Mouse (Mus musculus): ENCODE results near the gene Trak1. TPM values are rescaled to one million over a fixed set of nuclear protein-coding genes. Genes with fewer than 3 reads are reported as not detected.
"Not testable (repeated sequence)": the region's sequence is repeated elsewhere in the genome, so short reads cannot be mapped to it uniquely, and the experiment has no call there.

The Trak1 gene
- polyA plus RNA-seq, 1 experiment from 2014 or later, result 49.9 TPM

DNA sequence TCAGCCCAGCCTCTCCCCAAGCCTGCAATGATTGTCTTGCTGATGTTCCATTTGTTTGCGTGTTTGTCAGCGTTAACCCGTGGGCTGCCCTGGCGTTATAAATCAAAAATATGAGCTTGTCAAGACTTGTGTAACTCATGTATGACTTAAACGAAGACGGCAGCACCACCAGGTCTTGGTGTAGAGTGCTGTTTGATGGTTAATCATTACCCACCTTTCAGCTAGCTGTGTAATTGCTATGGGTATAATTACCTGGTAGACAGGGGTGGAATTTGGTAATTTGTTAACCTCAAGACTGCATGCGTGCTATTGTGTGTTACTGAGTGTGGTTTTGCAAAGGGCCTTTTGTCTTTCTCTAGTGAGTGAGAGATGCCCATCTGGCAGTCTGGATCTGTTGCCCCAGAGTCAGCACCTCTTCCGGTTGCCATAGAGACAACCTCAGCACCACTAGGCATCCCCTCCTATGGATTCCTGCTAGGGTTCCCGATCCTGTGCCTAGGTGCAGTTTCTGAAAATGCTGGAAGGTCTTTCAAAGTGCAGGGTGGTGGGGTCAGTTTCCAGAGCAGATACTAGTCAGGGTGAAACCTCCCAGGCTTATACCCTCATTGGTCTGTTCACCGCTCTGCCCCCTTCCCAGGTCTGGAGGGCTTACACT is 15.1 kb downstream of the Trak1 start:
- Histone ChIP-seq H3K4me1 (peaks cover 79% of the 10 kb centered on the region), H3K27ac (peak overlapping the region; percentile 96), H3K9ac (peak overlapping the region; percentile 14; the same call in 1 of the 2 replicates), H3K4me2 (peak overlapping the region; percentile 57), H3K27me3 (no peaks in the 10 kb centered on the region), H3K4me3 (no peak overlapping the region), H3K36me3 (ENCODE audit: poor library complexity, severe bottlenecking) (no peaks in the 10 kb centered on the region), H3K9me3 (replicated peaks) (no peaks in the 10 kb centered on the region)
- WGBS, result 14% methylated on average over 10 of the region's 10 CpGs
- ATAC-seq, result peak; percentile 43; the same call in 1 of the 2 replicates

DNA sequence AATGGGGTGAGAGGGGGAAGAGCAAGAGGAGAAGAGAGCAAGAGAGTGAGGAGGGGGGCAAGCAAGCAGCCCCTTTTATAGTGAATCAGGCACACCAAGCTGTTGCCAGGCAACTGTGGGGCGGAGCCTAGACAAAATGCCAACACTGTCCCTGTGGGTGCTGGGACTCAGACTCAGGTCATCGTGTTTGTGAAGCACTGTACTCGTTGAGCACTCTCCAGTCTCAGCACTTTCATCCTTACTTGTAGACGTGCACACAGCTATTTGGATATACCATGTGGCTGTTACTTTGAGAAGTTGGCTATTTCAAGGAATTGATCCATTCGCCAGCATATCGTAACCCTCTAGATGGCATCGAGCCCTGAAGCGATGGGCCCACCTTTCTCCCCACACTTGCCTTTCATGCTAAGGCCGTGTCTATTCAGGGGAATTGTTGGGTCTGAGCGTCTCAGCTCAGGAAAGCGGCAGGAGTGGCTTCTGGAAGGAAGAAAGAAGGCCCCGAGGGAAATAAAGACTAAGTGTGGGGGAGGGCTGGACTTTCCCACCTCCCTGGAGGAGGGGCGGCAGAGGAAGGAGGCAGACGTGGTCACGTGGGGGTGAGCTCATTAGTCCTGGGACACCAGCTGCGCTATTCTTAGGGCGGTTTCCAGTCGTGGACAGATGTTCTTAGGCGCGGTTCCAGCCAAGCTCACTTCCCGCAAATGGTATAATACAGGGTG is 16.5 kb downstream of the Trak1 start:
- peak overlapping the region; percentile 96 for H3K27ac ChIP-seq
- peak overlapping the region; percentile 57 for H3K4me2 ChIP-seq
- H3K4me1 ChIP-seq, result peaks cover 84% of the 10 kb centered on the region
- H3K36me3 ChIP-seq (ENCODE audit: poor library complexity, severe bottlenecking), result peaks cover 5% of the 10 kb centered on the region
- peak overlapping the region; percentile 47; the same call in 1 of the 2 replicates for H3K9ac ChIP-seq
- peak overlapping the region; percentile 13 for H3K4me3 ChIP-seq
- H3K27me3 ChIP-seq, result no peaks in the 10 kb centered on the region
- WGBS, result under 1% methylated on average over 21 of the region's 21 CpGs
- ATAC-seq, result peak; percentile 59
- no peaks in the 10 kb centered on the region for H3K9me3 ChIP-seq (replicated peaks)

- Histone ChIP-seq H3K4me2 (peak overlapping the region; percentile 57), H3K9ac (peak overlapping the region; percentile 37; the same call in 1 of the 2 replicates), H3K36me3 (ENCODE audit: poor library complexity, severe bottlenecking) (peaks cover 5% of the 10 kb centered on the region), H3K4me1 (peaks cover 82% of the 10 kb centered on the region), H3K27ac (peak overlapping the region; percentile 96), H3K4me3 (peak overlapping the region; percentile 13), H3K9me3 (replicated peaks) (no peaks in the 10 kb centered on the region), H3K27me3 (no peaks in the 10 kb centered on the region)
- no peak for ATAC-seq
- WGBS, result 13% methylated on average over 14 of the region's 14 CpGs
Observed at GRCm38 (mm10) chr9:121314541-121315152, 17.3 kb downstream of the Trak1 start.

GRCm38 (mm10) chr9:121315901-121316595 is 18.7 kb downstream of the Trak1 start:
- Histone ChIP-seq H3K36me3 (ENCODE audit: poor library complexity, severe bottlenecking) (peaks cover 8% of the 10 kb centered on the region), H3K9ac (no peak overlapping the region), H3K9me3 (replicated peaks) (no peaks in the 10 kb centered on the region), H3K27me3 (no peaks in the 10 kb centered on the region), H3K4me1 (peaks cover 80% of the 10 kb centered on the region), H3K4me3 (no peak overlapping the region), H3K4me2 (no peak overlapping the region), H3K27ac (peak overlapping the region; percentile 79)
- ATAC-seq, result no peak
- 48% methylated on average over 4 of the region's 4 CpGs for WGBS

DNA sequence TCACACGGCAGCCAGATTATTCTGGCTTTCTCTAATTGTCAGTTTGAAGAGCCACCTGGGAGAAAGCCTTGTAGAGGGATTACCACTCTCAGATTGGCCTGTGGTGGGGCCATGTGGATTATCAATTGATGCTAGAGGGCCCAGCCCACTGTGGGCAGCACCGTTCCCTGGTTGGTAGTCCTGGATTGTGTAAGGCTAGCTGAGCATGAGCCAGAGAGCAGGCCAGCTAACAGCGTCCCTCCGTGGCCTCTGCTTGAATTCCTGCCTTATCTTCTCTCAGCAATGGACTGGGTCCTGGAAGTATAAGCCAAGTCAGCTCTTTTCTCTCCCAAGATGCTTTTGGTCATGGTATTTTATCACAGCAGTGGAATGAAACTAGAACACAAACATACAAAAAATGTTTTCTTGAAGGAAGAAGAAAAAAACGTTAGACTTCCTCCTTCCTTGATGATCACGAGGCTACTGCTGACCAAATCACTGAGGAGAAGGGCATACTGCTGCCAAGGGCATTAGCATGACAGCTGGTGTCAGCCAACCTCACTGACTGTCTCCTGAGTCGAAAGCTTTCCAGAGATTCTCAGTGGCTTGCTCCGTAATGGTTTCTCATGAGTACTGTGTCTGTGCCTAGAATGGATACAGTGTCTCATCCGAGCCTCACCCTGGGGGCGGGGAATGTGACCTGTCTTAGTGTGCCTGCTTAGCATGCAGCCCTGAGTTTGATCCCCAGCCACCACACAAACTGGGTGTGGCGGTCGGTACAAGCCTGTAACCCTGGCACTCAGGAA is 19.5 kb downstream of the Trak1 start:
- H3K4me1 ChIP-seq, result peaks cover 72% of the 10 kb centered on the region
- no peak overlapping the region for H3K4me2 ChIP-seq
- H3K27ac ChIP-seq, result peak overlapping the region; percentile 79
- ATAC-seq, result no peak
- no peak overlapping the region for H3K4me3 ChIP-seq
- no peak overlapping the region for H3K9ac ChIP-seq
- H3K9me3 ChIP-seq (replicated peaks), result no peaks in the 10 kb centered on the region
- no peaks in the 10 kb centered on the region for H3K27me3 ChIP-seq
- H3K36me3 ChIP-seq (ENCODE audit: poor library complexity, severe bottlenecking), result peaks cover 9% of the 10 kb centered on the region
- WGBS, result 56% methylated on average over 12 of the region's 12 CpGs

DNA sequence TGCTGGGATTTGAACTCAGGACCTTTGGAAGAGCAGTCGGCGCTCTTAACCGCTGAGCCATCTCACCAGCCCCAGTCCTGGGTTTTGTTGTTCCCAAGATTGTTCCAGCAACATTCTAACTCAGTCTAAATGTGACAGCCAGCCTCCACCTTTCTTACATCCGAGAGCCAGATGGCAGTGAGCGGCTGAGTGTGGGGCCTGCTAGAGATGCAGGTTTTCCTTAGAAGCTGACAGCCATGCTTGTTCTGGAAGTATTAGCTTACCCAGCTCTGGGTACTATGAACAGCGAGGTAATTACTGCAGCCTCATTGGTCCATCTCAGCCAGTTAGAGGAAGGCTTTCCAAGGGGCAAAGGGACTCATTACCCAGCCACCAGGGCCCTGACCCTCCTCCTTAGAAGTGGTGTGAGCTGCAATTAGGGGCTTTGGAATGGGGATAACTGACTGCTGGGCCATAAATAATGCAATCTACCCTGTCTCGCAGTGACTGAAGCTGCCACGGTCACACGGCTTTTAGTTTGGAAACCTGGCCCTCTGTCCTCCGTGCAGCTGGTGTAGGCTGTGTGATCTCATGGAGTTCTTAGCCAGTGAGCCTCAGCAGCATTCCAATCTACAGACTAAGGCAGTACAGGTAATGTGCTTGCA is 22.1 kb downstream of the Trak1 start:
- Histone ChIP-seq H3K4me1 (peaks cover 46% of the 10 kb centered on the region), H3K9me3 (replicated peaks) (no peaks in the 10 kb centered on the region), H3K27me3 (no peaks in the 10 kb centered on the region), H3K36me3 (ENCODE audit: poor library complexity, severe bottlenecking) (peaks cover 13% of the 10 kb centered on the region), H3K9ac (no peak overlapping the region; the same call in 1 of the 2 replicates), H3K4me2 (no peak overlapping the region), H3K4me3 (no peak overlapping the region), H3K27ac (peak overlapping the region; percentile 87)
- 33% methylated on average over 10 of the region's 10 CpGs for WGBS
- ATAC-seq, result peak; percentile 68

- H3K4me1 ChIP-seq, result peaks cover 36% of the 10 kb centered on the region
- 82% methylated on average over 2 of the region's 2 CpGs for WGBS
- H3K27me3 ChIP-seq, result no peaks in the 10 kb centered on the region
- H3K9ac ChIP-seq, result no peak overlapping the region
- H3K9me3 ChIP-seq (replicated peaks), result no peaks in the 10 kb centered on the region
- peaks cover 13% of the 10 kb centered on the region for H3K36me3 ChIP-seq (ENCODE audit: poor library complexity, severe bottlenecking)
- no peak for ATAC-seq
- H3K4me3 ChIP-seq, result no peak overlapping the region
- H3K4me2 ChIP-seq, result no peak overlapping the region
- no peak overlapping the region; the same call in 1 of the 2 replicates for H3K27ac ChIP-seq
Observed at GRCm38 (mm10) chr9:121320433-121320832, 23.1 kb downstream of the Trak1 start.

DNA sequence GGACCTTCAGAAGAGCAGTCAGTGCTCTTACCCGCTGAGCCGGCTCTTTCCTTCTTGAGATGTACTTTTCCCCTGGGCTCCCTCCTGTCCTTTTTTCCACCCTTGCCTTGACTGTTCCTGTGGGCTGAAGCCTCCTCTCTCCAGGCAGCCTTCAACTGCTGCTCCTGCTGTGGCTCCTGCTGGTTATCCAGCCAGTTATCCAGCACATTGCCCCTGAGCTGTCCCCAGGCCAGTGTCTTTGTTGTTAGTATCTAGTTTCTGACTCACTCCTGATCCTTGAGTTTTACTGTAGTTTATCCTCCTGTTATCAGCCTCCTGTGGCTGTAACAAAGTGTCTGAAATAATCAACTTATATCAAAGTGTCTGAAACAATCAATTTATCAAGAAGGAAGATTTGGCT is 23.8 kb downstream of the Trak1 start:
- Histone ChIP-seq H3K9ac (no peak overlapping the region), H3K4me2 (no peak overlapping the region), H3K9me3 (replicated peaks) (no peaks in the 10 kb centered on the region), H3K4me1 (peaks cover 29% of the 10 kb centered on the region), H3K4me3 (no peak overlapping the region), H3K36me3 (ENCODE audit: poor library complexity, severe bottlenecking) (peaks cover 13% of the 10 kb centered on the region), H3K27me3 (no peaks in the 10 kb centered on the region), H3K27ac (no peak overlapping the region)
- WGBS, result 86% methylated on average over 2 of the region's 2 CpGs
- ATAC-seq, result no peak

DNA sequence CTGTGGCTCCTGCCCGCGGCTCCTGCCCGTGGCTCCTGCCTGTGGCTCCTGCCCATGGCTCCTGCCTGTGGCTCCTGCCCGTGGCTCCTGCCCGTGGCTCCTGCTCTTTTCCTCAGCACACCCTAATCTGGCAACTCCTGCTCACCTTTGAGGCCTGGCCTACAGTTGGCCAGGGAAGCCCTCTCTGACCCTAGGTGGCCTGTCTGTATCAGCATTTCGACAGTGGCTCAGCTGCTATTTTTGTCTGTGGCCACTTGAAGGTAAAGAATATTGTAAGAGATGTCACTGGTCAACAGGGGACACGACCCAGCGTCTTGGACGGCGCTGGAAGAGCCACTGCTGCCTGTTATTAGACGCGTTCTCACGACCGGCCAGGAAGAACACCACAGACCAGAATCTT is 24.7 kb downstream of the Trak1 start:
- no peak overlapping the region for H3K27ac ChIP-seq
- no peak for ATAC-seq
- H3K9ac ChIP-seq, result no peak overlapping the region
- H3K4me3 ChIP-seq, result no peak overlapping the region
- H3K4me2 ChIP-seq, result no peak overlapping the region
- peaks cover 21% of the 10 kb centered on the region for H3K4me1 ChIP-seq
- 98% methylated on average over 14 of the region's 14 CpGs for WGBS
- H3K36me3 ChIP-seq (ENCODE audit: poor library complexity, severe bottlenecking), result peaks cover 13% of the 10 kb centered on the region
- H3K9me3 ChIP-seq (replicated peaks), result no peaks in the 10 kb centered on the region
- H3K27me3 ChIP-seq, result no peaks in the 10 kb centered on the region

- H3K27me3 ChIP-seq; H3K36me3 ChIP-seq (ENCODE audit: poor library complexity, severe bottlenecking); ATAC-seq; H3K4me2 ChIP-seq; H3K9ac ChIP-seq; H3K9me3 ChIP-seq (replicated peaks); H3K27ac ChIP-seq; H3K4me3 ChIP-seq: not testable (repeated sequence)
- peaks cover 40% of the 10 kb centered on the region for H3K4me1 ChIP-seq
- WGBS, result 97% methylated on average over 17 of the region's 21 CpGs
Observed at GRCm38 (mm10) chr9:121328342-121328741, 31.0 kb downstream of the Trak1 start.

DNA sequence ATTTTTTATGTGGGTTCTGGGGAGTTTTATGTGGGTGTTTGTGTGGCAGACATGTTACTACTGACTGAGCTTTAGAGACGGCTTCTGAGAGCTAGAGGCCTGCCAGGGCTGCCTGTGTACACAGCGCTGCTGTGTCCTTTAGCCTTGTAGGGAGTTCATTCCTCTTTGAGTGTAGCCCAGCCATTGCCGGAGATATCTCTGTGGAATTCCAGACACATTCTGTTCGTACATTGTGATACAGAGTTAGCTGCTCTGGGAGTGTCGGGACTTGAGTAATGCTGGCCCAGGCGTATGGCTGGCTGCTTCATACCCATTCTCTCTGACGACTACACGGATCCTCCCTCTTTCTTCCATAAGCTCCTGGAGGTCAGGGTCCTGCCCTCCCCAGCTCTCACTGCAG is 31.9 kb downstream of the Trak1 start:
- Histone ChIP-seq H3K9me3 (replicated peaks) (no peaks in the 10 kb centered on the region), H3K27me3 (no peaks in the 10 kb centered on the region), H3K9ac (no peak overlapping the region), H3K4me1 (peaks cover 48% of the 10 kb centered on the region), H3K36me3 (ENCODE audit: poor library complexity, severe bottlenecking) (peaks cover 4% of the 10 kb centered on the region), H3K4me3 (no peak overlapping the region), H3K27ac (0 out of 2 replicates have a peak overlapping the region, but pooled peaks have one; percentile 0), H3K4me2 (no peak overlapping the region)
- no peak for ATAC-seq
- WGBS, result 80% methylated on average over 8 of the region's 8 CpGs

Measured in forebrain, embryonic 13.5 days (tissue).